Mouse (Mus musculus) liver, embryonic 13.5 days (tissue): ENCODE data around the gene Zbtb38. TPM values are rescaled to one million over a fixed set of nuclear protein-coding genes. Genes with fewer than 3 reads are reported as not detected.

Experiments used
- ATAC-seq: fragments of 200-750 bp; cut with Nextera tagmentation; 2 replicates; pipeline ENCODE4 v1.8.0; 2017; ENCODE audit warnings: low read depth, mild to moderate bottlenecking, moderate number of reproducible peaks, moderate library complexity
- DNase-seq: peaks from one replicate; pipeline ENCODE4 v3.0.0; 2022
- H3K27ac ChIP-seq: fragments of 300-500 bp; sonication (generic); 2 replicates; pipeline ENCODE4 v1.5.1; 2015; ENCODE audit warnings: moderate library complexity, mild to moderate bottlenecking, inconsistent platforms
- H3K27me3 ChIP-seq: fragments of 300-500 bp; sonication (generic); 2 replicates; pipeline ENCODE4 v1.6.1; 2015; ENCODE audit warnings: mild to moderate bottlenecking, inconsistent platforms
- H3K36me3 ChIP-seq: fragments of 300-500 bp; sonication (generic); 2 replicates; pipeline ENCODE4 v1.6.1; 2015; ENCODE audit warnings: mild to moderate bottlenecking, inconsistent platforms
- H3K4me1 ChIP-seq: fragments of 300-500 bp; sonication (generic); replicated peaks from 2 replicates; pipeline ENCODE4 v1.6.1; 2015; ENCODE audit warnings: inconsistent platforms
- H3K4me2 ChIP-seq: fragments of 300-500 bp; sonication (generic); 2 replicates; pipeline ENCODE4 v1.6.1; 2015; ENCODE audit warnings: inconsistent platforms, mild to moderate bottlenecking, moderate library complexity
- H3K4me3 ChIP-seq: fragments of 300-500 bp; sonication (generic); replicated peaks from 2 replicates; pipeline ENCODE4 v1.5.1; 2015; ENCODE audit warnings: mild to moderate bottlenecking, inconsistent platforms
- H3K9ac ChIP-seq: fragments of 300-500 bp; sonication (generic); 2 replicates; pipeline ENCODE4 v1.6.1; 2015; ENCODE audit warnings: mild to moderate bottlenecking, inconsistent platforms
- H3K9me3 ChIP-seq: fragments of 300-500 bp; sonication (generic); replicated peaks from 2 replicates; pipeline ENCODE4 v1.6.1; 2016; ENCODE audit warnings: inconsistent platforms
- WGBS: fragments of 180-500 bp; shearing (Covaris S2); methylation state at CpG from one replicate; pipeline ENCODE4 v1.1.7; 2015; ENCODE audit not compliant: insufficient replicate concordance; 5-methylcytosine and 5-hydroxymethylcytosine counted together
- polyA plus RNA-seq: library from polyadenylated mRNA; unstranded; fragments of >200 nt; fragmentation: Nextera tagmentation; extraction: Ambion mirVana; gene quantifications from 2 replicates; pipeline ENCODE4 v1.2.1, GENCODE M21; 2015

Zbtb38 gene
- polyA plus RNA-seq, 1 experiment from 2014 or later = 5.8 TPM

DNA sequence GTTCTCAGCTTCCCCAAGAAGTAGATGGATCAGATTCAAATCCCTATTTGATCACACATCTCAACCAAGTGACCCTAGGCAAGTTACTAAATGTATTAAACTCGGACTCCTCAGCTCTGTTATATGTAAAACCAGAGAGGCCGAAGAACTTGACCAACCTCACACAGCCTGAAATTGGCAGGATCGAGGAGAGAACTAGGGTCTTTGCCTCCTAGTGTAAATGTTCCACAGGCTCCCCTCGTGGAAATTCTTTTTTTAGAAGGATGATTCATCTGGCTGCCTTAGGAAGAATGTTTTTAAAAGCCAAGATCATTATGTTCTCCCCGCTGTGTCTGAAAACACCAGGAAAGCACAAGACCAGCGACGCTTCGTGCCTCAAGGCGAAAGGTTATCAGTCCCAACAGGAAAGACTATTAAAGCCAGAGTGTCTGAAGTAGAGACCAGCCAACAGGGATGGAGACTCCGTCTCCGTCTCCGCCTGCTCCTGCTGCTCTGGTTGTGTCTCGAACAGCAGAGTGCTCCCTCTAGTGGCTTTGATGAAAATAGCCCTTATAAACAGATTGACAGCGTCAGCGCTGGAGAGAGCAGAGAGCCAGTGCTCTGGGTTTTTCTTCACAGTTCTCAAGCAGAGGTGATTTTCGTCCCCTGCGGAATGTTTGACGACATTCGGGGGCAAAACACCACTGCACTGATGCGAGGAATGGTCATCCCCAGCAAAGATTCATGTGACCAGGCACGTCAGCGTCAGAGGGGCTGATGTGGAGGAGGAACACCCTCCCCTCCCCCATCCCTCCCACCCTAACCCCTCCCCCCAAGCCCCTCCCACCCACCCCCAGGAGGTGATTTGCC lies 6.3 kb upstream of the Zbtb38 start:
- H3K36me3 ChIP-seq = no peaks in the 10 kb centered on the region
- H3K4me3 ChIP-seq = peak overlapping the region; percentile 40
- peak overlapping the region; percentile 60 for H3K4me2 ChIP-seq
- H3K9me3 ChIP-seq = no peaks in the 10 kb centered on the region
- ATAC-seq (peak; percentile 85), DNase-seq (peak; percentile 56)
- WGBS = 9% methylated on average over 22 of the region's 22 CpGs
- H3K27me3 ChIP-seq = no peaks in the 10 kb centered on the region
- H3K9ac ChIP-seq = no peak overlapping the region
- H3K4me1 ChIP-seq = 0 out of 2 replicates have a peak, but pooled peaks cover 3% of the 10 kb centered on the region
- no peak overlapping the region for H3K27ac ChIP-seq

DNA sequence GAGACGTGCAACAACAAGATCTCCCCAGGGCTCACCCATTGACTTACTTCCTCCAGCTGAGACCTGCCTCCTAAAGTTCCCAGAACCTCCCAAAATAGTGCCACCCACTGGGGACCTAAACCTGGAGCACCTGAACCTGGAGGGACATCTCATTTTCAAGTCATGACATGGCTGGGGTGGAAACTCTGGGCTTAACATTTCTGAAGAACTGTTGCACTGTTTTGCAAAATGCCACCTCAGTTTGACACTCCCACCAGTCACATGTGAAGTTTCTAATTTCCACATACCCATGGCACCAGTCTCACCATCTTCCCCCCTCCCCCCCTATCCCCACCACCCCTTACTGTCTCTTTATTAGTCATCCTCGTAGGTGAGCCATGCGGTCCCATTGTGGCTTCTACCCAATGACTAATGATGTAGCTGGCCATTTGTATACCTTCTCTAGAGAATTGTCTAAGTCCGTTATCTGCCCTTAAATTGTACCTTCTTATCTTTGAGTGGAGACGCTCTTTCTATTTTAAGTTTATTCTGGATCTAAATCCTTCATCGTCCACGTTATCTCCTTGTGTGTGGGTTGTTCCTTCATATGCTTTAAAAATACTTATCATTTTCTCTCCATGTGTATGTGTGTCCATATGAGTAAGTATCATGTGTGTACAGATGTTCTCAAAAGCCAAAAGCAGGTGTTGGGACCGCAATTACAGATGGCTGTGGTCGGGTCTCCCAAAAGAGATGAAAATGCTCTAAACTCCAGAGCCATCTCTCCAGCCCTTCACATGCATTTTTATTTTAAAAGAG lies 4.2 kb upstream of the Zbtb38 start:
- DNase-seq (no peak), ATAC-seq (no peak)
- 51% methylated on average over 9 of the region's 9 CpGs for WGBS
- Histone ChIP-seq H3K9me3 (no peaks in the 10 kb centered on the region), H3K4me2 (no peak overlapping the region), H3K4me3 (no peak overlapping the region), H3K9ac (no peak overlapping the region), H3K36me3 (no peaks in the 10 kb centered on the region), H3K27me3 (no peaks in the 10 kb centered on the region), H3K27ac (no peak overlapping the region), H3K4me1 (no peaks in the 10 kb centered on the region)

DNA sequence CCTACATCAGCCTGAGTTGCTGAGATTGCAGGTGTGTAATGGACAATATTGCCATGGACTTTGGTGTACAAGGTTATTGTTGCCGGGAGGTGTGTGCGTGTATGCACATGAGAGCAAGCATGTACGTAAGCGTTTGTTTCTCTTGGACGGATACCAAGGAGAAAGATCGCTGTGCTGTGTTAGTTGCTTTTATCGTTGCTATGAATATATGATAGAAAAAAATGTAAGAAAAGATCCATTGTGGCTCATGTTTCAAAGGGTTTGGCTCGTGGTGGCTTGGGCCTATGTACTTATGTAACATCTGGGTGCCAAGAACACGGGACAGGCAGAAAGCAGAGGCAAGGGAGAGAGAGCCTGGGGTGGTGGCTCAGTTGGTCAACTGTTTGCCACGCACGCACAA lies 3.1 kb upstream of the Zbtb38 start:
- 77% methylated on average over 11 of the region's 11 CpGs for WGBS
- ATAC-seq (no peak), DNase-seq (no peak)
- Histone ChIP-seq H3K36me3 (no peaks in the 10 kb centered on the region), H3K27ac (no peak overlapping the region), H3K9me3 (no peaks in the 10 kb centered on the region), H3K4me3 (no peak overlapping the region), H3K4me1 (no peaks in the 10 kb centered on the region), H3K27me3 (no peaks in the 10 kb centered on the region), H3K9ac (no peak overlapping the region), H3K4me2 (no peak overlapping the region)

DNA sequence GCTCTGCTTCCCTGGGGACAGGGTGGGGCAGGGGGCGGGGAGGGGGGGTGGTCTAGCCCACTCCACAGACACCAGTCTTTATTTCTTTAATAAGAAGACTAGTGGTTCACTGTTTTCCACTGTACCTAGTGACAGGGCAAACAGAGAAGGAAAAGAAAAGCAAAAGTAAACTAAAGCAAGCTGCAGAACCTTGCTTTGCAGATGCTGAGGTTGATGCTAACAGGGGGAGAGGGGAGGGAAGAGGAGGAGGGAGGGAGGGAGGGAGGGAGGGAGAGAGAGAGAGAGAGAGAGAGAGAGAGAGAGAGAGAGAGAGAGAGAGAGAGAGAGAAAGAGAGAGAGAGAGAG lies 2.0 kb upstream of the Zbtb38 start:
- 0% methylated on average over 1 of the region's 1 CpGs for WGBS
- DNase-seq (no peak), ATAC-seq (no peak)
- no peak overlapping the region for H3K4me3 ChIP-seq
- H3K9ac ChIP-seq = no peak overlapping the region
- H3K27me3 ChIP-seq = no peaks in the 10 kb centered on the region
- H3K36me3 ChIP-seq = no peaks in the 10 kb centered on the region
- H3K27ac ChIP-seq = no peak overlapping the region
- no peaks in the 10 kb centered on the region for H3K4me1 ChIP-seq
- no peaks in the 10 kb centered on the region for H3K9me3 ChIP-seq
- H3K4me2 ChIP-seq = no peak overlapping the region

- Histone ChIP-seq H3K36me3 (no peaks in the 10 kb centered on the region), H3K27ac (no peak overlapping the region), H3K27me3 (no peaks in the 10 kb centered on the region), H3K4me2 (no peak overlapping the region), H3K4me1 (no peaks in the 10 kb centered on the region), H3K9me3 (no peaks in the 10 kb centered on the region), H3K4me3 (no peak overlapping the region), H3K9ac (no peak overlapping the region)
- ATAC-seq (no peak), DNase-seq (no peak)
- WGBS = 41% methylated on average over 11 of the region's 11 CpGs
These were observed 1.4 kb upstream of the Zbtb38 start for GRCm38 (mm10) chr9:96753921-96754624.

DNA sequence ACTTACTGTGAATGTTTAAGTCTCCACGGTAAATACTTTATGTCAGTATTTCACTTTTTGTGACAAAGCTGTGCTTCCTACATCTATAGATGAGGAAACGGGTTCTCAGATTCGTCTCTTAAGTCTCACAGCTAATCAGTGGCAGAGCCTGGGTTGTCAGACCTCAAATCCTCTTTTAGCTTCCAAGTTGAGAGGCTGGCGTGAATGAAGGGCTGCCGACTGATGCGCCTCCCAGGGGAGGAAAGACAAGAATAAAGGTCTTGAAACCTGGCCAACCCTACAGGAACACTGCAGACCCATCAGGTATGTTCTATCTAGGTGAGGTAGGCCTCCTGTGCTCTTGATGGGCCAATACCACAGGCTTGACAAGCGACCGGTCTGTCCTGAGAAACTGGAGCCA lies 761 bp upstream of the Zbtb38 start:
- H3K9me3 ChIP-seq = no peaks in the 10 kb centered on the region
- H3K4me3 ChIP-seq = no peak overlapping the region
- H3K36me3 ChIP-seq = no peaks in the 10 kb centered on the region
- DNase-seq = no peak
- no peak overlapping the region for H3K9ac ChIP-seq
- WGBS = 74% methylated on average over 8 of the region's 8 CpGs
- H3K4me1 ChIP-seq = no peaks in the 10 kb centered on the region
- no peak for ATAC-seq
- H3K27me3 ChIP-seq = no peaks in the 10 kb centered on the region
- H3K4me2 ChIP-seq = no peak overlapping the region
- H3K27ac ChIP-seq = no peak overlapping the region

- ATAC-seq (no peak), DNase-seq (no peak)
- no peaks in the 10 kb centered on the region for H3K9me3 ChIP-seq
- H3K4me1 ChIP-seq = no peaks in the 10 kb centered on the region
- H3K27me3 ChIP-seq = no peaks in the 10 kb centered on the region
- no peak overlapping the region for H3K4me3 ChIP-seq
- no peak overlapping the region for H3K27ac ChIP-seq
- H3K4me2 ChIP-seq = no peak overlapping the region
- no peak overlapping the region for H3K9ac ChIP-seq
- no peaks in the 10 kb centered on the region for H3K36me3 ChIP-seq
- WGBS = 78% methylated on average over 15 of the region's 15 CpGs
These were observed 619 bp downstream of the Zbtb38 start for GRCm38 (mm10) chr9:96751821-96752602.

- DNase-seq = no peak
These were observed 2.0 kb downstream of the Zbtb38 start for GRCm38 (mm10) chr9:96750636-96751035.

GRCm38 (mm10) chr9:96746527-96746926 lies 6.1 kb downstream of the Zbtb38 start:
- H3K4me2 ChIP-seq = no peak overlapping the region
- H3K36me3 ChIP-seq = no peaks in the 10 kb centered on the region
- WGBS = 84% methylated on average over 9 of the region's 9 CpGs
- H3K27me3 ChIP-seq = no peaks in the 10 kb centered on the region
- DNase-seq = no peak
- no peak for ATAC-seq
- no peak overlapping the region for H3K27ac ChIP-seq
- no peak overlapping the region for H3K4me3 ChIP-seq
- no peaks in the 10 kb centered on the region for H3K4me1 ChIP-seq
- no peaks in the 10 kb centered on the region for H3K9me3 ChIP-seq
- H3K9ac ChIP-seq = no peak overlapping the region

More at GRCm38 (mm10) chr9:96750636-96751035, 2.0 kb downstream of the Zbtb38 start:
- Histone ChIP-seq H3K36me3 (no peaks in the 10 kb centered on the region), H3K4me3 (no peak overlapping the region), H3K4me1 (no peaks in the 10 kb centered on the region), H3K9me3 (no peaks in the 10 kb centered on the region), H3K27ac (no peak overlapping the region), H3K4me2 (no peak overlapping the region), H3K9ac (no peak overlapping the region), H3K27me3 (no peaks in the 10 kb centered on the region)
- 83% methylated on average over 11 of the region's 11 CpGs for WGBS
- ATAC-seq = no peak

GRCm38 (mm10) chr9:96744909-96745308 lies 7.7 kb downstream of the Zbtb38 start:
- no peaks in the 10 kb centered on the region for H3K9me3 ChIP-seq
- 24% methylated on average over 2 of the region's 2 CpGs for WGBS
- H3K27ac ChIP-seq = no peak overlapping the region
- DNase-seq = no peak
- no peaks in the 10 kb centered on the region for H3K4me1 ChIP-seq
- no peaks in the 10 kb centered on the region for H3K27me3 ChIP-seq
- no peak overlapping the region for H3K9ac ChIP-seq
- H3K4me3 ChIP-seq = no peak overlapping the region
- H3K4me2 ChIP-seq = no peak overlapping the region
- no peak for ATAC-seq
- H3K36me3 ChIP-seq = no peaks in the 10 kb centered on the region
